Mouse (Mus musculus) intestine, embryonic 14.5 days (tissue): ENCODE measurements around the gene Hoxa7. TPM values are rescaled to one million over a fixed set of nuclear protein-coding genes. Genes with fewer than 3 reads are reported as not detected.

Source experiments
- ATAC-seq: fragments of 200-750 bp; cut with Nextera tagmentation; replicated peaks from 2 replicates; pipeline ENCODE4 v1.8.0; 2017; ENCODE audit warnings: low read depth, moderate number of reproducible peaks, moderate TSS enrichment, moderate library complexity; ENCODE audit not compliant: low FRiP score, low TSS enrichment
- DNase-seq: peaks from one replicate; pipeline ENCODE4 v3.0.0-alpha.2; 2018; ENCODE audit warnings: low spot score
- H3K27ac ChIP-seq: fragments of 300-500 bp; sonication (generic); 2 replicates; pipeline ENCODE4 v1.5.1; 2014; ENCODE audit warnings: low read depth, mild to moderate bottlenecking, control low read depth
- H3K27me3 ChIP-seq: fragments of 300-500 bp; sonication (generic); replicated peaks from 2 replicates; pipeline ENCODE4 v1.6.1; 2014; ENCODE audit warnings: low read length, control low read depth; ENCODE audit not compliant: control insufficient read depth, insufficient read depth
- H3K36me3 ChIP-seq: fragments of 300-500 bp; sonication (generic); 2 replicates; pipeline ENCODE4 v1.6.1; 2014; ENCODE audit warnings: low read length, control low read depth; ENCODE audit not compliant: control insufficient read depth, insufficient read depth
- H3K4me1 ChIP-seq: fragments of 300-500 bp; sonication (generic); replicated peaks from 2 replicates; pipeline ENCODE4 v1.6.1; 2014; ENCODE audit warnings: low read length, control low read depth, mixed read lengths; ENCODE audit not compliant: control insufficient read depth, insufficient read depth
- H3K4me2 ChIP-seq: fragments of 300-500 bp; sonication (generic); 2 replicates; pipeline ENCODE4 v1.6.1; 2014; ENCODE audit warnings: low read length
- H3K4me3 ChIP-seq: fragments of 300-500 bp; sonication (generic); 2 replicates; pipeline ENCODE4 v1.5.1; 2014; ENCODE audit warnings: low read depth, low read length, control low read depth, mixed read lengths
- H3K9ac ChIP-seq: fragments of 300-500 bp; sonication (generic); 2 replicates; pipeline ENCODE4 v1.6.1; 2014; ENCODE audit warnings: mild to moderate bottlenecking, low read length
- H3K9me3 ChIP-seq: fragments of 300-500 bp; sonication (generic); 2 replicates; pipeline ENCODE4 v1.6.1; 2016; ENCODE audit warnings: low read length, control low read depth; ENCODE audit not compliant: control insufficient read depth
- WGBS: fragments of 180-500 bp; shearing (Covaris S2); extraction: QIAGEN DNeasy Blood & Tissue Kit; methylation state at CpG from one replicate; pipeline ENCODE4 v1.1.7; 2014; 5-methylcytosine and 5-hydroxymethylcytosine counted together
- polyA plus RNA-seq: library from polyadenylated mRNA; unstranded; fragments of >200 nt; fragmentation: Nextera tagmentation; extraction: Ambion mirVana; gene quantifications from 2 replicates; pipeline ENCODE4 v1.2.1, GENCODE M21; 2014

The Hoxa7 gene
- polyA plus RNA-seq, 1 experiment from 2014 or later = 9.2 TPM

GRCm38 (mm10) chr6:52249415-52249738 lies 27.7 kb upstream of the Hoxa7 start:
- peak overlapping the region; percentile 20; the same call in 1 of the 2 replicates for H3K4me3 ChIP-seq
- H3K27ac ChIP-seq = no peak overlapping the region; the same call in 1 of the 2 replicates
- ATAC-seq (no peak), DNase-seq (no peak)
- H3K9ac ChIP-seq = no peak overlapping the region
- H3K4me2 ChIP-seq = peak overlapping the region; percentile 27
- H3K4me1 ChIP-seq = 0 out of 2 replicates have a peak, but pooled peaks cover 4% of the 10 kb centered on the region
- WGBS = 1% methylated on average over 16 of the region's 16 CpGs
- peaks cover 97% of the 10 kb centered on the region for H3K27me3 ChIP-seq
- no peaks in the 10 kb centered on the region for H3K9me3 ChIP-seq
- no peaks in the 10 kb centered on the region for H3K36me3 ChIP-seq

GRCm38 (mm10) chr6:52248638-52249414 lies 27.2 kb upstream of the Hoxa7 start:
- peak overlapping the region; percentile 54 for H3K27ac ChIP-seq
- WGBS = 2% methylated on average over 27 of the region's 27 CpGs

GRCm38 (mm10) chr6:52247766-52248637 lies 26.3 kb upstream of the Hoxa7 start:
- Histone ChIP-seq H3K36me3 (no peaks in the 10 kb centered on the region), H3K4me1 (no peaks in the 10 kb centered on the region), H3K9ac (peak overlapping the region; percentile 17; the same call in 1 of the 2 replicates), H3K27me3 (peaks cover 98% of the 10 kb centered on the region), H3K9me3 (no peaks in the 10 kb centered on the region), H3K27ac (peak overlapping the region; percentile 54), H3K4me3 (peak overlapping the region; percentile 20; the same call in 1 of the 2 replicates), H3K4me2 (peak overlapping the region; percentile 27)
- ATAC-seq (no peak), DNase-seq (no peak)
- 2% methylated on average over 23 of the region's 23 CpGs for WGBS

More at GRCm38 (mm10) chr6:52248638-52249414, 27.2 kb upstream of the Hoxa7 start:
- Histone ChIP-seq H3K9me3 (no peaks in the 10 kb centered on the region), H3K9ac (peak overlapping the region; percentile 17; the same call in 1 of the 2 replicates), H3K36me3 (no peaks in the 10 kb centered on the region), H3K4me3 (peak overlapping the region; percentile 20), H3K27me3 (peaks cover 98% of the 10 kb centered on the region), H3K4me2 (peak overlapping the region; percentile 27), H3K4me1 (0 out of 2 replicates have a peak, but pooled peaks cover 4% of the 10 kb centered on the region)
- ATAC-seq (no peak), DNase-seq (no peak)

GRCm38 (mm10) chr6:52246916-52247315 lies 25.3 kb upstream of the Hoxa7 start:
- H3K4me1 ChIP-seq = no peaks in the 10 kb centered on the region
- H3K4me3 ChIP-seq = peak overlapping the region; percentile 34
- no peak for ATAC-seq
- 5% methylated on average over 3 of the region's 3 CpGs for WGBS
- H3K27me3 ChIP-seq = peaks cover 99% of the 10 kb centered on the region
- no peaks in the 10 kb centered on the region for H3K9me3 ChIP-seq
- no peak for DNase-seq
- no peak overlapping the region for H3K27ac ChIP-seq
- peak overlapping the region; percentile 30 for H3K4me2 ChIP-seq
- peak overlapping the region; percentile 53; the same call in 1 of the 2 replicates for H3K9ac ChIP-seq
- H3K36me3 ChIP-seq = no peaks in the 10 kb centered on the region

GRCm38 (mm10) chr6:52246403-52246803 lies 24.7 kb upstream of the Hoxa7 start:
- DNase-seq (peak; percentile 81), ATAC-seq (no peak)
- H3K27ac ChIP-seq = peak overlapping the region; percentile 48; the same call in 1 of the 2 replicates
- H3K9me3 ChIP-seq = no peaks in the 10 kb centered on the region
- peak overlapping the region; percentile 30 for H3K4me2 ChIP-seq
- no peaks in the 10 kb centered on the region for H3K4me1 ChIP-seq
- no peaks in the 10 kb centered on the region for H3K36me3 ChIP-seq
- under 1% methylated on average over 26 of the region's 26 CpGs for WGBS
- peaks cover 99% of the 10 kb centered on the region for H3K27me3 ChIP-seq
- peak overlapping the region; percentile 34 for H3K4me3 ChIP-seq
- H3K9ac ChIP-seq = peak overlapping the region; percentile 53

GRCm38 (mm10) chr6:52245757-52246142 lies 24.1 kb upstream of the Hoxa7 start, which contains the start of gene Hoxa11:
Gene Hoxa11 (minus strand): TSS chr6:52245810.
- Histone ChIP-seq H3K4me3 (peak within 1 kb of the TSS; percentile 34), H3K9me3 (no peaks in the 10 kb centered on the region), H3K9ac (peak within 1 kb of the TSS; percentile 58), H3K4me2 (peak within 1 kb of the TSS; percentile 31), H3K36me3 (no peaks in the 10 kb centered on the region), H3K4me1 (no peaks in the 10 kb centered on the region), H3K27me3 (peaks cover 99% of the 10 kb centered on the region), H3K27ac (peak within 1 kb of the TSS; percentile 65)
- 1% methylated on average over 20 of the region's 20 CpGs for WGBS
- DNase-seq (no peak), ATAC-seq (no peak)

GRCm38 (mm10) chr6:52245040-52245756 lies 23.5 kb upstream of the Hoxa7 start:
- WGBS = under 1% methylated on average over 71 of the region's 71 CpGs
- ATAC-seq (no peak), DNase-seq (no peak)
- Histone ChIP-seq H3K27ac (peak overlapping the region; percentile 65), H3K9me3 (no peaks in the 10 kb centered on the region), H3K4me1 (no peaks in the 10 kb centered on the region), H3K27me3 (peaks cover 100% of the 10 kb centered on the region), H3K9ac (peak overlapping the region; percentile 58), H3K36me3 (no peaks in the 10 kb centered on the region), H3K4me2 (peak overlapping the region; percentile 31), H3K4me3 (peak overlapping the region; percentile 34)

GRCm38 (mm10) chr6:52244471-52245039 lies 22.9 kb upstream of the Hoxa7 start:
- 1% methylated on average over 23 of the region's 23 CpGs for WGBS
- peak overlapping the region; percentile 34 for H3K4me3 ChIP-seq
- peak overlapping the region; percentile 65 for H3K27ac ChIP-seq
- no peaks in the 10 kb centered on the region for H3K4me1 ChIP-seq
- peak overlapping the region; percentile 58 for H3K9ac ChIP-seq
- ATAC-seq (no peak), DNase-seq (no peak)
- H3K27me3 ChIP-seq = peaks cover 100% of the 10 kb centered on the region
- no peaks in the 10 kb centered on the region for H3K9me3 ChIP-seq
- peak overlapping the region; percentile 21; the same call in 1 of the 2 replicates for H3K4me2 ChIP-seq
- H3K36me3 ChIP-seq = no peaks in the 10 kb centered on the region
